Mouse (Mus musculus) left cerebral cortex, adult 11 months (tissue): ENCODE results near the gene Hspb2.

Source experiments
- DNase-seq: peaks from one replicate; pipeline ENCODE4 v3.0.0; 2022; ENCODE audit warnings: low spot score

Hspb2 gene

GRCm38 (mm10) chr9:50711337-50711736 is 40.8 kb downstream of the Hspb2 start:
- DNase-seq: no peak

GRCm38 (mm10) chr9:50709108-50709507 is 43.0 kb downstream of the Hspb2 start:
- DNase-seq: no peak

DNA sequence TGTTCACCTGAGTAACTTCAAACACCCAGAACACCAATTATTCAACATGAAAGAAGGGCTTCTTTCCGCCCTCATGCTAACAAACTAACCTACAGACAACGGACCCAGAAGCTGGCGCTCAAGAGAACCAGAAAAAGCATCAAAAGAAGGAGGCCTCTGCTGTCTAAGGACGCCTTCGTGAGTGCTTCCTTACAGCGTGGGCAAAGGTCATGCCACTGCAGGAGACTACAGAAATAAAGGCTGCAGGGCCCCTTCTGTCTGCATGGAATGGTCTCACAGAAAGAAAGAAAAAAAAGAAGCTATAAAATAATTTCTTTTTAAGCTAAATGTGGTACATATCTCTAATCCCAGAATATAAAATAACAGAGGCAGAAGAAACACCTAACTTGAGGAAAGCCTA is 47.2 kb downstream of the Hspb2 start:
- no peak for DNase-seq
